Mouse (Mus musculus) cerebellum, adult 2 months (tissue): Measurements from ENCODE around the gene Lzic.

Source experiments
- CTCF ChIP-seq: fragments of 200-500 bp; IDR thresholded peaks from 2 replicates; pipeline ENCODE4 v1.5.1; 2011; ENCODE audit warnings: low read depth, mild to moderate bottlenecking, control low read depth, low read length, moderate library complexity, borderline replicate concordance; ENCODE audit not compliant: insufficient read depth
- POLR2A ChIP-seq: fragments of 200-500 bp; IDR thresholded peaks from 2 replicates; pipeline ENCODE4 v1.6.1; 2011; ENCODE audit warnings: low read length, control low read depth, borderline replicate concordance; ENCODE audit not compliant: insufficient read depth

GRCm38 (mm10) chr4:149459425-149459824 lies 25.6 kb upstream of the Lzic start:
- TF ChIP-seq CTCF: no peak
- TF ChIP-seq POLR2A: no peak
